Mouse (Mus musculus): ENCODE data around the gene Gm10220.
"Not testable (repeated sequence)": the region's sequence is repeated elsewhere in the genome, so short reads cannot be mapped to it uniquely, and the experiment has no call there.

Gm10220 gene

GRCm38 (mm10) chr5:26121321-26121720 lies at the start of gene Gm10220:
Gene Gm10220, minus strand, starts transcription at chr5:26121421.
- DNase-seq (ENCODE audit: low read depth in 2 of 2, low spot score in 2 of 2) = not testable (repeated sequence)

- DNase-seq (ENCODE audit: low read depth in 2 of 2, low spot score in 2 of 2) = no peak
Measured at GRCm38 (mm10) chr5:26169855-26170254, 48.6 kb upstream of the Gm10220 start.

- DNase-seq (ENCODE audit: low read depth in 2 of 2, low spot score in 2 of 2) = no peak
Measured at GRCm38 (mm10) chr5:26165791-26166165, 44.6 kb upstream of the Gm10220 start.

- DNase-seq (ENCODE audit: low read depth in 2 of 2, low spot score in 2 of 2) = no peak
Measured at GRCm38 (mm10) chr5:26165036-26165790, 44.0 kb upstream of the Gm10220 start.

GRCm38 (mm10) chr5:26157396-26158170 lies 36.4 kb upstream of the Gm10220 start:
- no peak for DNase-seq (ENCODE audit: low read depth in 2 of 2, low spot score in 2 of 2)

GRCm38 (mm10) chr5:26142891-26143290 lies 21.7 kb upstream of the Gm10220 start:
- DNase-seq (ENCODE audit: low read depth in 2 of 2, low spot score in 2 of 2) = no peak

- not testable (repeated sequence) for DNase-seq (ENCODE audit: low read depth in 2 of 2, low spot score in 2 of 2)
Measured at GRCm38 (mm10) chr5:26105262-26105661, 16.0 kb downstream of the Gm10220 start, which contains the start of gene 5031410I06Rik. Gene 5031410I06Rik, minus strand, starts transcription at chr5:26105362.

- DNase-seq (ENCODE audit: low read depth in 2 of 2, low spot score in 2 of 2) = not testable (repeated sequence)
Measured at GRCm38 (mm10) chr5:26089191-26089590, 32.0 kb downstream of the Gm10220 start, which contains the start of gene Gm10471. Gene Gm10471, minus strand, starts transcription at chr5:26089291.

GRCm38 (mm10) chr5:26079023-26079422 lies 42.2 kb downstream of the Gm10220 start:
- DNase-seq (ENCODE audit: low read depth in 2 of 2, low spot score in 2 of 2) = not testable (repeated sequence)

- no peak for DNase-seq (ENCODE audit: low read depth in 2 of 2, low spot score in 2 of 2)
Measured at GRCm38 (mm10) chr5:26070716-26071115, 50.5 kb downstream of the Gm10220 start.
